Mouse (Mus musculus): Measurements from ENCODE around the gene Sntb2. TPM values are rescaled to one million over a fixed set of nuclear protein-coding genes. Genes with fewer than 3 reads are reported as not detected.
"Not testable (repeated sequence)": the region's sequence is repeated elsewhere in the genome, so short reads cannot be mapped to it uniquely, and the experiment has no call there.

Gene Sntb2
- total RNA-seq (2021): 10 to 100 TPM; 12.7 to 13.7 TPM

DNA sequence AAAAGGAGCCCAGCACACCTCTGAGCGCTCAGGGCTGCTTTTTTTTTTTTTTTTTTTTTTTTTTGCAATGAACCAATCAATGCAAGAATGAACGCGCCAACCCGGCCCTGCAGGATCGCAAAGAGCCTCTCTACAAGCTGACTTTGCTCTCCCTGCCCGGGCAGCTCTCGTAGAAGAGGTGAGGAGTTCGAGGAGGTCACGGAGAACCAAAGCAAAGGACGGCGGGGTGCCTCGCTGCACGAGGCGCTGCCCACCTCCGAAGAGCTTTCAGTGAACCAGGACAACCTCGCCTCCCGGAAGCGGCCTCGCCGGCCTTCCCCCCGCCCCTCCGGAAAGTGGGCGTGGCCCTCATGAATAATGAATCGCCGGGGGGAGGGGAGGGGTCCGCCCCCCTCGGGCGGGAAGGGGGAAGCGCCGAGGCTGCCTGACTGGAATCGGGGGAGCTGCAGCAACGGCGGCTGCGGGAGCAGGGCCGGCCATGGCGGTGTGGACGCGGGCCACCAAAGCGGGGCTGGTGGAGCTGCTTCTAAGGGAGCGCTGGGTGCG is at the start of gene Sntb2:
Gene Sntb2, plus strand, starts transcription at position 427 of the 546 bp plus-strand sequence.
- peak; percentile 93 for DNase-seq
- intact Hi-C loops (cut with DNase I): no loop called here

DNA sequence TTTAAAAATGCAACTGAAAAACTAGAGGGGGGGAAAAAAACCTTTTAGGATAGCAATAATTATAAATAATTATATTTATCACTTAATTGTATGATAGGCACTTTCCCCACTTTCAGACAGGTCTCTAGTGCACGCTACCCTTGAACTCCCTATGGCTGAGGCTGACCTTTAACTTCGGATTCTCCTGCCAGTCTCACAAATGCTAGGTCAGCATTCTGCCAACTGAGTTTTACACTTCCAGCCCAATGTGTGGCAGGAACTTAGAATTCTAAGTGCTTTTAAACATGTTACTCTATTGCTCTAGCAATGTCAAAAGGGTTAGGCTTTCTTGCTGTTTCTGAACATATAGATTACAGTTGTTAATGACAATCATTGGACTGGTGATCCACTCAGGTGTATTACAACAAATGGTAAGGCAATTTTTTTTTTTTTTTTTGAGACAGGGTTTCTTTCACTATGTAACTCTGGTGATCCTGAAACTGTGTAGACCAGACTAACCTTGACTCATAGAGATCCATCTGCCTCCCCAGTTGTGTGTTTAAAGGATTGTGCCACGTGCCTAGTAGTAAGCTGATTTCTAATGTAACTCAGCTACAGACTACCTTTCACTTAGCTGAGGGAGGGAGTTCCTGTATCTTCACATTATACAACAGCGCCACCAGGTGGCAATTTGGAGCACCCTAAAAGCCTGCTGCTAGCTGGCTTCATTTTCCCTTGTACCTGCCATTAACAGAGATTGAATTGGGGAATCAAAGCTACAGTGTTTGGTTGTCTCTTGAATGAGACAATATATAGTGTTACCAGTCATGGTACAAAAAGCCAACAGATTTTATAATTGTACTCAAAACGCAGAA is 48.0 kb upstream of the Sntb2 start:
- DNase-seq: peak; percentile 77 to 81
- intact Hi-C loops (cut with DNase I): loop anchor here (1.0 to 5.0 kb wide), 4 partner anchors 169 to 455 kb away; no protein-coding TSS in a partner anchor

DNA sequence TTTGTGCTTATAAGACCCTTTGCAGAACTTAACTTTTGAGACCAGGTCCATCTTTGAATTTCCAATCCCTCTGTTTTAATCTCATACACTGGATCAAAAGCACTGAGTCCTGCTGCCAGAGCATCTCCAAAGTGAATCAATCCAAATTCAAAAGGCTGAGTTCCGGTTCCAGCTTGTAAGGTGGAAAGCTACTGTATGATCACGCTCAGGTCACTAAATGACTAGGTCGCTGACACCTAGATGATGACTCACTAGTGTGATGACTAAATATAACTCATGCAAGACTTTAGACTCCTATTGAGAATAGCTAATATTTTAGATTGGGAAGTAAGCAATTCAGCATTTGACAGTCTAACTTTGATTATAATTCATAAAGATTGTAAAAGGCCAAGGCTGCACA is 46.7 kb upstream of the Sntb2 start:
- no peak for DNase-seq
- intact Hi-C loops (cut with DNase I): loop anchor here (1.0 to 5.0 kb wide), 2 partner anchors 190 to 457 kb away; no protein-coding TSS in a partner anchor

DNA sequence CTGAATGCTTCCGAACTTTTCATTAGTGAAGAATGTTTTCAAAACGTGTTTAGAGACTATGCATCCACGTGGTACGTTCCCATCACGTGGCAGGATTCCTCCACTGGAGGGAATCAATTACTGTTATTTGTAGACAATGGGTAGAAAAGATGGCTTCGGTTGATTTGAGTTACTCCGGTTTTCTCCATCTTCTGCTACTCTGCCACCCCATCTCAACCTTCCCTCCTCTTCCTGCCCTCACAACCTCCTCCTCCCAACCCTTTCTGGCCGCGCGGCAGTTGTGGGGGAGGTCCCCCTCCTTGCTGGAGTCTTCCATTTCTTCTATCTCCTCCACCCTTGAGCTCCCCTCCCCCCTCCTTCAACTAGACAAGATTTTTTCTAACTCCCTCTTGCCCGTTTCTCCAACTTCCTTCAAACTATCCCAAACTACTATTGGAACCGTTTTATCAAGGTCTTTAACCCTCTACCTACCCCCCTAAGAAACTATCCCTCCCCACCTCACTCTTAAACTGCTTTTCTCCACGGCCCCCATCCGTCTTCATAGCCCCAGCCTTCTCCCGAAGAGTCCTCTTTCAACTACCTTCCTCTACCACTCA is 43.2 kb upstream of the Sntb2 start:
- intact Hi-C loops (cut with DNase I): no loop called here
- no peak for DNase-seq

DNA sequence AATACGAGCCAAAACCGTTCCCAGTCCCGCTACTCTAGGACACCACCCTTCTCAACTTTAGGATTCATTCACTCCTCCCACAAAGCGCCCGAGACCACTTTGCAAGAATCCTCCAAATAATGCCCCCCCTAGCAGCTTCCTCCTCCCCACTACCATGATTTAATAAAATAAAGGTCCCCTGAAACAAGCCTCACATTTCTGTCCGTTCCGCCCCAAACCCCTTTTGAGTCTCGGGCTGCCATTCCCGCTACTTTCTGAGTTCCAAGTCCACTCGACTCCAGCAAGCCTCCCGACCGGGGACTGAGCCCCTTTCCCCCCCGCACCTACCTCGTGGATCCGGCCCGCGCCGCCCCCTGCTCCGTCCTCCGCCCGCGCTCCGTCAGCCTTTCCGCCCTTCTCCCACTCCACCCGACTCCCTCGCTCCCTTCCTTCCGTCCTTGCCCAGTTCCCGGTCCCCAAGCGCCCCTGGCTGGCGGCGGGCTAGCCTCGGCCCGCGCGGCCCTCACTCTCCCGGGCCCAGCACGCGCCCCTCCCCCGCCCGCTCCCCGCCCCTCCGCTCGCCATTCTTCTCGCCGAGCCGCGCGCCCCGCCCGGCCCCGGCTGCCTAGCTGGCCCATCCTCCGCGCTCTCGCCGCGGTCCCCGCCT is 42.6 kb upstream of the Sntb2 start:
- no peak for DNase-seq
- intact Hi-C loops (cut with DNase I): no loop called here

DNA sequence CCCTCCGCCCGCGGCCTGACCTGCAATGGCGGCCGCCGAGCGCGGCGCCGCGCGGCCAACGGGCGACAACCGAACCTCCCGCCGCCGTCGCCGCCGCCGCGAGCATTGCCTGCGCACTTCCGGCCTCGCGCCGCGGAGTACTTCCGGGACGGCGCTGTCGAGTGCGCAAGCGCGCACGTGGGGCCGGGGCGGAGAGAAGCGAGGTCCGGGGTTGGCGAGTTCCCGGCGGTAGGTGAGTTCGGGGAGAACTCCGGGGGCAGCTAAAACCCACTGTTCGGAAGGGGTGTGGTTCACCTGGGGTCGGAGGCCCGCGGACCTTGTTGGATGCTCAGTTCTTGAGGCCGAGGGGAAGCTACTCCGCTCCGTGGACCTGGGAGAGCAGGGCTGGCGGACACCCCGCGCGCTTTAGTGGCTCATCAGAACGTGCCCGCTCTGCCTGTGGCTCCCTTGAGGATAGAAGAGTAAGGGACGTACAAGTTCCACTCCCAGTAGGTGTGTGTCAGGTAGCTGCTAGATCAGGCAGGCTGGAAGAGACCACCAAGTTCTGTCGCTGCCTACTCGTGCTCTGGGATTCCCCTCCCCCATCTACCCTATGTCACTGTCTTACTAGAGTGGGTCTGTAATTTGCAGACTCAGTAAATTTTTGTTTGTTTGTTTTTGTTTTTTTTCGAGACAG is 41.9 kb upstream of the Sntb2 start, which contains the start of gene Utp4:
Gene Utp4, plus strand, starts transcription at position 156 of the 676 bp plus-strand sequence.
- intact Hi-C loops (cut with DNase I): no loop called here
- DNase-seq: peak; percentile 86 to 91

DNA sequence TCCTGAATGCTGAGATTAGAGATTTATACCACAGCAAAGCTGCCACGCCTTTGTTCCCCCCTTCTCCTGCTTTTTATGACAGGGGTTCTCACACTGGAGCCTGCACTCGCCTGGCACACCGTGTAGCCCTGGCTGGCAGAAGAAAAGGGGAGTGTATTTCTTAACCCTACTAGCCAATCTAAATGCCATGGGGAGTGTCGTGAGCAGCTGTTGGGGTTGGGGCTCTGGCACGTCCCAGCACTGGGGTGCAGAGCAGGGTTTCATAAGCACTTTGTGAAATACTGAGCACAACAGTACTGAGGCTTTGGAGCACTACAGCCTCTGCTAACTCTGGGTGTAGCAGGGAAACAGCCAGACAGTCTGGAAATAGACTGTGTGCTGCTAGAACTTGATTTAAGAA is 36.1 kb upstream of the Sntb2 start:
- DNase-seq: no peak
- intact Hi-C loops (cut with DNase I): no loop called here

DNA sequence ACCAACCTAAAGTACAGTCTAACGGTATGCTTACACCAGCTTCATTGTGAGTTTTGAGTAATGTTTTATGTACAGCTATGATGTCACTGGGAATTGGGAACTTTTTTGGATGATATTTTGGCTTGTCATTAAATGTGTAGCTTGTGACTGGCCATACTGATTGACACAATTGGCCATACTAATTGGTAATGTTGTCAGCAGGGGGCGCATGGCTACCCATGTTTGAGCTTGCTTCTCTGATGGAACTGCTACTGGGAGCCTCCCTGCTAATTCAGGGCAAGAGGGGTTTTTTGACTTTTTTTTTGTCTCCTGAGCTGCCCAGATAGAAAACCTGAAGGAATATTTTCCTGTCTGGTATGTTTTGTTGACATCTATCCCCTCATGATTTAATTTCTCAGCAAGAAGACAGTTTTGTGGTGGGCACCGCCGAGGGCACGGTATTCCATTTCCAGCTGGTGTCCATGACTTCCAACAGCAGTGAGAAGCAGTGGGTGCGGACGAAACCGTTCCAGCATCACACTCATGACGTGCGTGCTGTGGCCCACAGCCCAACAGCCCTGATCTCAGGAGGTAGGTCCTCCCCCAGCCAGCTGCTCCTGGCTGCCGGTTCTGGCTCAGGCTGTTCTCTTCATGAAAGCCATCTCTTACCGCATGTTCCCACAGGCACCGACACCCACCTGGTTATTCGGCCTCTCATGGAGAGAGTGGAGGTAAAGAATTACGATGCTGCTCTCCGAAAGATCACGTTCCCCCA is 29.6 kb upstream of the Sntb2 start:
- intact Hi-C loops (cut with DNase I): loop anchor here (1.0 kb wide), 1 partner anchor 96 kb away; no protein-coding TSS in a partner anchor
- peak; percentile 69 to 79 for DNase-seq

DNA sequence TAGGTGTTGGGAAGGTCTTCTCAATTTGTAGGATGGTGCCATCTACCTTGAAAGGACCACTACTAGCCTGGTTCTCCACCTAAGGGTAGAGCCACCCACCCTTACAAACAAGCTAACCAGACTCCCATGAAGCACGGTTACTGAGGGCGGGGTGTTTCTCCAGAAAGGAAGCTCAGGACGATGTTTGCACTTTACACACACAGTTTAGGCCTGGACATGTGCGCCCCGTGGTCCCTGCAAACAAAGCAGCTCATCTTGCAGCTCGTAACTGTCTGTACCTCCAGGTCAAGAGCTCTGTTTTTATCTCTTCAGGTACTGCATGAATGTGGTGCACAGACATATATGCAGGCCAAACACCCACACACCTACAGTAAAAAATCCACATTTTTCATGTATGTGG is 28.9 kb upstream of the Sntb2 start:
- intact Hi-C loops (cut with DNase I): no loop called here
- DNase-seq: no peak

DNA sequence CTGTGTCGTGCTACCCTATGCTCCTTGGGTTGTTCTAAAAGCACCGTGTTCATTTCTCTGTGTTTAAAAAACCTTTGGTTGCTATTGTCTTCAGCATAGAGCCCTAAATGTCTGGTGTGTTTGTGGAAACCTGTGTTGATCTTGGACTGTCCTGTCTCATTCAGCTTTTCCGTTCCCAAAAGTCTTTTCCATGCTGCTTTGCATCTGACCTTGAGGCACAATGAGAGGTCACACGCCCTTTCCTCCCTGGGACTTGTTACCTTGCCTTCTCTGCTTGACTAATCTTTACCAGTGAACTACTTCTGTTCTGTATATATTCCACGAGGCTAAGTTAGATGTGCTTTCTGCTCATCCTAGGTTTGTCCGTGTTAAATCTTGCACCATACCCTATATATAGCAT is 28.1 kb upstream of the Sntb2 start:
- intact Hi-C loops (cut with DNase I): no loop called here
- no peak for DNase-seq

DNA sequence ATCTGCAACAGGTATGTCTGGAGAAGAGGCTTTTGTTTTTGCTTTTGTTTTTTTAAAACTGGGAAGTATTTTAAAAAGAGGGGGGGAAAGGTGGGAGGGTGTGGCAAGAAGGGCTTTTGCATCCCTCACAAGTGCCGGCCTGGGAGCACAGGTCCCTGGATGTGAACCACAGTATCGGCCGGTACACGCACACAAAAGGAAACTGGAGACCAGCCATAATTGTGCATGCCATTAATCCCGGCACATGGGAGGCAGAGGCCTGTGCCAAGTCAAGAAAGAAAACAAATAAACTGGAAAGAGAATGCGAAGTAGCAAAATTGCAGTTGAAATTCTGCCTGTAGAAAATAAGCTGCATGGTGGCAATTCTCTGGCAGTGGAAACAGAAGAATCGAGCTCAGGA is 27.3 kb upstream of the Sntb2 start:
- intact Hi-C loops (cut with DNase I): no loop called here
- DNase-seq: no peak

DNA sequence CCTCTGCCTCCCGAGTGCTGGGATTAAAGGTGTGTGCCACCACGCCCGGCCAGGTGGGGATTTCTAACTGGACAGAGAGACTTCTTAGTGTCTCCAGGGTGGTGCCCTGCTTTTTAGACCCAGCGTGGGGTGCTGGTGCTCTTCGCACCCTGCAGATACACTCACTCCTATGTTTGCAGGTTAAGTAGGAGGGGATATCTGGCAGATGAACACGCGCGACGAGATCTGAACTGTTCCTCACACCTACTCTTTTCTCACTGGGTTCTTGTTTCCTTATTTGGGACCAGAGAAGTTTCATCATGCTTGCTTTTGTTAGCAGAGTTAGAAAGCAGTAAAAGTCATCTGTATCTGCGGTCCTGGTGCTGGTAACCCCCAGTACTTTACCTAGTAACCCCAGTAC is 21.9 kb upstream of the Sntb2 start:
- DNase-seq: no peak
- intact Hi-C loops (cut with DNase I): no loop called here

DNA sequence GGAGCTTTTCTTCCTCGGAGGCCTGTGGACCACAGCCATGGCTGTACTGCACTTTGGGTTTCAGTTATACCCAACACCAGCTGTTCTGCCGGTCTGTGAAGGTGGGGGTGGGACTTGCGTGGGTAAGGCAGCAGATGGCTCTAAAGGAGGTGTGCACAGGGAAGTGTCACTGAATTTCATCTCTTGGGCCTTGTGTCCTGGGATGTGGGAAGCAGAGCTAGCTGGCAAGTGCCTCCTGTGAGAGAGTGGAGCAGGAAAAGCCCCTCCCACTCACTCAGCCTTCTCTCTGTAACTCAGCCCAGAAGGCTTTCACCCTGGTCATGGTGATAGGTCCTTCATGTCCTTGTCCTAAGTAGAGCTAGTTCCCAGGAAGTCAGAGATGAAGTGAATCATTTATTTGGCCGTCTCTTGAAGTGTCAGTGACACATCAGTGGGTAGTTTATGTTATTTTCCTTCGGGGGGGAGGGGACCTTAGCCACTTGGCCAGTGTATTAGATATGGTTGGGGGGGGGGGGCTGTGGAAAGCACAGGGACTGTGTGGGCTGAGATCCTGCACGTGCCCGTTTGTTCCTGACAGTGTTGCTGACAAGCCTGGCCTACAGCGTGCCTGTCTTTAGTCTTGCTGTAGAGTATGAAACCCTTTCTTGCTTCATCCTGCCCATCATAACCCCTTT is 15.7 kb upstream of the Sntb2 start:
- no peak for DNase-seq
- intact Hi-C loops (cut with DNase I): no loop called here

DNA sequence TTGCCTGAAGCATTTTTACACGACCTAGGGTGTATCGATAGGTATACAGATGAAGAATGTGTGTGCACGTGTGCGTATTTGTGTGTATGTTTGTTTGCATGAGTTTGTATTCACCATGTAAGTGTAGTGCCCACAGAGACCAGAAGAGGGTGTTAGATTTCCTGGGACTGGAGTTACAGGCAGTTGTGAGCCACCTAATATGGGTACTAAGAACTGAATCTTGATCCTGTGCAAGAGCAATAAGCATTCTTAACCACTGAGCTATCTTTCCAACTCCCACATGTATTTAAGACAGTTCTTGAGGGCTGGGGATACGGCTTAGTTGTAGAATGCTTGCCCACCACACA is 15.2 kb upstream of the Sntb2 start:
- intact Hi-C loops (cut with DNase I): no loop called here
- no peak for DNase-seq

DNA sequence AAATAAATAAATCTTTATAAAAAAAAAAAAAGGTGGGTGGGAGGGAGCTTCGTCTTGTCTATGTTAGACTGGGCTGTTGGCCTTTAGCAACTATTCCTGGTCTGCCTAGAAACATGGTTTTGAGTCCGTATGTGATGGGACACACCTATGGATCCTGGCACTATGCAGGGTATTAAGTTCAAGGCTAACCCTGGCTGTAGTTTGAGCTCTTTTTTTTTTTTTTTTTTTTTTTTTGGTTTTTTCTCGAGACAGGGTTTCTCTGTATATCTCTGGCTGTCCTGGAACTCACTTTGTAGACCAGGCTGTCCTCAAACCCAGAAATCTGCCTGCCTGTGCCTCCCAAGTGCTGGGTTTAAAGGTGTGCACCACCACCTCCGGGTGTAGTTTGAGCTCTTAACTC is 11.5 kb upstream of the Sntb2 start:
- no peak for DNase-seq
- intact Hi-C loops (cut with DNase I): no loop called here

DNA sequence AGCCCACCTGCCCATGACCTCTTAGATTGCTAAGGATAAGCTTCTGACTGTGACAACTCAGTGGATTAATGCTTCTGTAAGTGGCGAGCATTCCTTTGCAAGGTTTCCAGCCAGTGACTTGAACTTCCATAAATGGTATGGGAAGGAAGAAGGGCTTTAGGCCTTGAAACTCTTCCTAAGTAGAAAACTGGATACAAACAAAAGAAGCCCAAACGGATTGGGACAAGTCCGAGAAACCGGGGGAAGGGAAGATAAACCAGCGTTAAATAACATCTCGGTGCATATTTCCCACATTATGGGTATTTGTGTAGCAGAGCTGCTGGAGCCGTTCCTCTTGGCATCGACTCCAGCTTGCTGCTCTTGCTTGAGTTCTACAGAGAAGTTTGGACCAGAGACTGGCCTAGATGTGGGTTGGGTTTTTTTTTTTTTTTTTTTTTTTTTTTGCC is 10.6 kb upstream of the Sntb2 start:
- intact Hi-C loops (cut with DNase I): no loop called here
- DNase-seq: no peak

DNA sequence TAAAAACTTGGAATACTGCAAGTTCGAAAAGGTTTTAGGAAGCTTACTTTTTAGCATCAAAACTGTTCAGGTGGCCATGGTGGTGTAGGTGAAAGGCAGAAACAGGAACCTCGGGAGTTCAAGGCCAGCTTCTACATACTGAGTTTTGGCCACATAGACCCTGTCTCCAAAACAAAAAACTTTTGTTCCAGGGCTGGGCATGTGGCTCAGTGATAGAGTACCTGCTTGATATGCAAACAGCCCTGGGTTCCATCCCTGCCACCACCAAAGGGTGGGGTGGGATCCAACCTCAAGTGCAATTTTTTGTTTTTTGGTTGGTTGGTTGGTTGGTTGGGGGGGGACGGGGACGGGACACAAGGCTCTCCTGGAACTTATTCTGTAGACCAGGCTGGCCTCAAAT is 10.1 kb upstream of the Sntb2 start:
- no peak for DNase-seq
- intact Hi-C loops (cut with DNase I): no loop called here

DNA sequence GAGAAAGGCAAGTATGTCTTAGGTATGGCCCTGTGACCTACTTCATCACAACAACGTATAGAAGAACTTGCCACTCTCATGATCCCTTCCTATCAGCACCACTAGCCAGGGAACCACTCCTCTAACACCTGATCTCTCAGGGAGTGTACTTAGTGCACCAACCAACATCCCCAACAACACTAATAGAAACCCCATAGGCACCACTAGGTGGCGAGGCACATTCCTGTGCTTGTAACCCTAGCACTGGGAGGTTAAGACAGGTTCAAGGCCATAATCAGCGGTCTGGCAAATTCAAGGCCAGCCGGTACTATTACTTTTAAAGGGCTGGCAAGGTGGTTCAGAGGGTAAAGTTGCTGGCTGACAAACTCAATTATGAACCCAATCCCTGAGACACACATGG is 8.3 kb upstream of the Sntb2 start:
- intact Hi-C loops (cut with DNase I): loop anchor here (1.0 kb wide), 1 partner anchor 75 kb away; no protein-coding TSS in a partner anchor
- no peak for DNase-seq

DNA sequence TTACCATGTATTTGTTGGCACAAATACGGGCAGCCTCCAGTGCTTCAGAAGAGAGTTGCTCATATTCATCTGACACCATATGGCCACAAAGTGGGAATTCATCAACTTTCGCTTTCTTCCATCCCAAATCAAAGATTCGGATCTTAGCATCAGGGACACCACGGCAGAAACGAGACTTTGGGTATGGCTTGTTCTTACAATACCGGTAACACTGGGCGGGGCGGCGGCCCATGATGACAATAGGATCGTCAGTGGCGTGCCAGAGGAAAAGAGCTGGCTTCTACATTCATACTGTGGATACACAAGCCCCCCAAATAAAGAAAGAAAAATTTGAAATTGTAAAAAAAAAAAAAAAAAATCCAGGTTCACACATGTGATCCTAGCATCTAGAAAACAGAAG is 7.4 kb upstream of the Sntb2 start:
- intact Hi-C loops (cut with DNase I); DNase-seq: not testable (repeated sequence)
